Mouse (Mus musculus): ENCODE data around the gene Ptpre. TPM values are rescaled to one million over a fixed set of nuclear protein-coding genes. Genes with fewer than 3 reads are reported as not detected.

Ptpre gene
- polyA plus RNA-seq, 1 experiment: 2.4 TPM

DNA sequence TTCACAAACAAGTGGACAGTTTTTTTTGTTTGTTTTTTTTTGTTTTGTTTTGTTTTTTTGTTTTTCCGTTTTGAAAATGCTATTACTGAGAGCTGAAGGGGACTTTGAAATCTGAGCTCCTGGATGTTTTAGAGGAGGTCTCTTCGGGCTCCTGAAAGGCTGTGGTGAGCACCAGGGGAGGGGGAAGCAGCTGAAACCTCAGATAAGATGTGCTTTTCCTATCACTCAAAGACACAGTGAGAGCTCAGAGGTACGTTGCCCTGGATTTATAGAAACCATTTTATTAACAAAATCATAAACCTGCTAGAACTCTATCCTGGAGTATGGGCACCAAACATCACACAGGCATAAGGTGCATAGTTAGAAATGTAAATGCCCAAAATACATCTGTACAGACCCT is 10.1 kb upstream of the Ptpre start:
- TF ChIP-seq REST (IDR thresholded peaks at IDR 0.05; ENCODE audit: insufficient read depth, insufficient read length) (no peak), MYOD1 (IDR thresholded peaks at IDR 0.05; ENCODE audit: control insufficient read depth in 1 of 3, insufficient read length in 2 of 3, low read depth in 2 of 3) (no peak), E2F4 (IDR thresholded peaks at IDR 0.05; ENCODE audit: insufficient read depth) (no peak), MAX (IDR thresholded peaks at IDR 0.05; ENCODE audit: low read depth) (no peak), POLR2AphosphoS2 (IDR thresholded peaks at IDR 0.05; ENCODE audit: insufficient read length, low read depth) (no peak), POLR2A (IDR thresholded peaks at IDR 0.05; ENCODE audit: insufficient read length, low read depth) (no peak), TCF3 (IDR thresholded peaks at IDR 0.05; ENCODE audit: insufficient read length, low read depth) (no peak), TCF12 (IDR thresholded peaks at IDR 0.05; ENCODE audit: insufficient read depth, poor library complexity, severe bottlenecking) (no peak), CEBPB (IDR thresholded peaks at IDR 0.05; ENCODE audit: insufficient read depth, poor library complexity, severe bottlenecking) (no peak), SRF (IDR thresholded peaks at IDR 0.05; ENCODE audit: control insufficient read depth, insufficient read length, low read depth) (no peak), USF1 (IDR thresholded peaks at IDR 0.05; ENCODE audit: low read depth) (no peak), MYOG (IDR thresholded peaks at IDR 0.05; ENCODE audit: control insufficient read depth in 1 of 3, insufficient read depth in 1 of 3, insufficient read length in 2 of 3, low read depth in 2 of 3) (no peak)
- H3K36me3 ChIP-seq (ENCODE audit: control insufficient read depth, insufficient read depth): no peaks in the 10 kb centered on the region
- H3K27me3 ChIP-seq (ENCODE audit: control insufficient read depth, insufficient read depth, insufficient read length): no peaks in the 10 kb centered on the region
- H3ac ChIP-seq (ENCODE audit: control insufficient read depth, insufficient read length): no peak overlapping the region
- H3K79me2 ChIP-seq (ENCODE audit: control insufficient read depth, insufficient read depth): no peaks in the 10 kb centered on the region
- H3K4me3 ChIP-seq: no peak overlapping the region
- no peak overlapping the region for H3K4me2 ChIP-seq (ENCODE audit: low read depth)

DNA sequence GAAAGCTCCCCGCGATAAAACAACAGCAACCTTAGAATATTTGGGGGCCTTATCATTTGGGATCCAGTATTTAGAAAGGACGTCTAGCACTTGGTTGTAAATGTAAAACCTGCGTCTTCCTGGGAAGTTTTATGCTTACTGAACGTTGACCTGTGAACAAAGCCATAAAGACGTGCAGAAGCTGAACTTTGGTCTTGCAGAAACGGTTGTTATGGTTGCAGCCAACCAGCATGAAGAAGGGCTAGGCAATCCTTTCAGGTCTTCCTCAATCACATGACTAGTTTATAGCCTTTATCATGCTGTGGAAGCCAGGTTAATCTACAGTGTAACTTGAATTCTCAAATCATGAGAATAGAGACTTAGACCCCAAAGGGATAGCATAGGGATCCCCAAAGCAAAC is 8.8 kb upstream of the Ptpre start, which contains the start of gene Clrn3:
TSS of gene Clrn3 (minus strand) at position 140 of the 400 bp plus-strand sequence.
- TF ChIP-seq TCF3 (IDR thresholded peaks at IDR 0.05; ENCODE audit: insufficient read length, low read depth): no peak
- TF ChIP-seq CEBPB (IDR thresholded peaks at IDR 0.05; ENCODE audit: insufficient read depth, poor library complexity, severe bottlenecking): no peak
- TF ChIP-seq MYOG (IDR thresholded peaks at IDR 0.05; ENCODE audit: control insufficient read depth in 1 of 3, insufficient read depth in 1 of 3, insufficient read length in 2 of 3, low read depth in 2 of 3): no peak
- TF ChIP-seq SRF (IDR thresholded peaks at IDR 0.05; ENCODE audit: control insufficient read depth, insufficient read length, low read depth): no peak
- no peak for TF ChIP-seq MAX (IDR thresholded peaks at IDR 0.05; ENCODE audit: low read depth)
- TF ChIP-seq E2F4 (IDR thresholded peaks at IDR 0.05; ENCODE audit: insufficient read depth): no peak
- H3K4me3 ChIP-seq: no peak within 1 kb of the TSS
- H3K27me3 ChIP-seq (ENCODE audit: control insufficient read depth, insufficient read depth, insufficient read length): no peaks in the 10 kb centered on the region
- no peak within 1 kb of the TSS for H3K4me2 ChIP-seq (ENCODE audit: low read depth)
- no peak within 1 kb of the TSS for H3ac ChIP-seq (ENCODE audit: control insufficient read depth, insufficient read length)
- no peaks in the 10 kb centered on the region for H3K36me3 ChIP-seq (ENCODE audit: control insufficient read depth, insufficient read depth)
- no peaks in the 10 kb centered on the region for H3K79me2 ChIP-seq (ENCODE audit: control insufficient read depth, insufficient read depth)

DNA sequence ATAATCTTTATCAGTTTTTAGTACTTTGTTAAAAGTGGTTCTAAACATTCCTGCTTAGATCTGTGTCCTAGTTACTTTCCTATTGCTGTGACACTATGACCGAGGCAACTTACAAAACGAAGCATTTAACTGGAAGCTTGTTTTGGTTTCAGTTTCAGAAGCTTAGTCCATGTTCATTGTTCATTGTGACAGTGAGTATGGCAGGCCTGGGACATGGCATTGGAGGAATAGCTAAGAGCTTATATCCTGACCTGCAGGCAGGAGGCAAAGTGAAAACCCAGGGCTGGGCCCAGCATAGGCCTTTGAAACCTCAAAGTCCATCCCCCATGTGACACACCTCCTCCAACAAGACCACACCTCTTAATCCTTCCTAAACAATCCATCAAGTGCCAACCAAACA is 8.2 kb upstream of the Ptpre start:
- H3K4me2 ChIP-seq (ENCODE audit: low read depth): no peak overlapping the region
- H3K27me3 ChIP-seq (ENCODE audit: control insufficient read depth, insufficient read depth, insufficient read length): no peaks in the 10 kb centered on the region
- H3K79me2 ChIP-seq (ENCODE audit: control insufficient read depth, insufficient read depth): no peaks in the 10 kb centered on the region
- no peak overlapping the region for H3ac ChIP-seq (ENCODE audit: control insufficient read depth, insufficient read length)
- H3K36me3 ChIP-seq (ENCODE audit: control insufficient read depth, insufficient read depth): no peaks in the 10 kb centered on the region
- H3K4me3 ChIP-seq: no peak overlapping the region
- TF ChIP-seq USF1 (IDR thresholded peaks at IDR 0.05; ENCODE audit: low read depth) (no peak), TCF12 (IDR thresholded peaks at IDR 0.05; ENCODE audit: insufficient read depth, poor library complexity, severe bottlenecking) (no peak), MYOG (IDR thresholded peaks at IDR 0.05; ENCODE audit: control insufficient read depth in 1 of 3, insufficient read depth in 1 of 3, insufficient read length in 2 of 3, low read depth in 2 of 3) (no peak), SRF (IDR thresholded peaks at IDR 0.05; ENCODE audit: control insufficient read depth, insufficient read length, low read depth) (no peak), REST (IDR thresholded peaks at IDR 0.05; ENCODE audit: insufficient read depth, insufficient read length) (no peak), MYOD1 (IDR thresholded peaks at IDR 0.05; ENCODE audit: control insufficient read depth in 1 of 3, insufficient read length in 2 of 3, low read depth in 2 of 3) (no peak), POLR2AphosphoS2 (IDR thresholded peaks at IDR 0.05; ENCODE audit: insufficient read length, low read depth) (no peak), TCF3 (IDR thresholded peaks at IDR 0.05; ENCODE audit: insufficient read length, low read depth) (no peak), MAX (IDR thresholded peaks at IDR 0.05; ENCODE audit: low read depth) (no peak), POLR2A (IDR thresholded peaks at IDR 0.05; ENCODE audit: insufficient read length, low read depth) (no peak), CEBPB (IDR thresholded peaks at IDR 0.05; ENCODE audit: insufficient read depth, poor library complexity, severe bottlenecking) (no peak)

DNA sequence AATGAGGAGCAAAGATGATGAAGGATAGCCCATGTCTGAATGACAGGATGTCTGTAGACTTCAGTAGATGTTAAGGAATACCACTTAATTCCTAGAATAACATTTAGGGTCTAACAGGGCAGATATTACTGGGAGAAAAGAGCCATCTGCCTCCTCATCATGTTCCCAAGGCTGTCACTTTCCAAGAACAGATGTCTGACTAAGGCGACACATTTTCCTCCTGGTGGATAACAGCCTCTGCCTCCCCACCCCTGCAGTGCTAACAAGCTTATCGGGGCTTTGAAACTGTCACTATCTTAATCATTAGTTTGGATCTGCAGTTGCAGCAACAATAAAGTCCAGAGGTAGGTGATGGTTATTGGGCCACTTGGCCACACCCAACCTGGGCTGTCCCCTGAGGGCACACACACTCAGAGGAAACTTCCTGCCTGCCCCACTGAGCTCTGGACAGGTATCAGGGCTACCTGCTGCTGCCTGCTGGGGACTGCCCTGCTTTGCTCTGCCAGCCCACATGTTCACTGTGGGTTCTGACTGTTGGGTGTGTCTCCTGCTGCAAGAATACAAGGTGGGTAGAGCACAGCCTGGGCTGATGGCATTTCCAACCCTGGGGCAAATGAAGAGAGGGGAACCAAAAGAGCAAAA is 2.6 kb upstream of the Ptpre start:
- no peak overlapping the region for H3K4me3 ChIP-seq
- H3K79me2 ChIP-seq (ENCODE audit: control insufficient read depth, insufficient read depth): no peaks in the 10 kb centered on the region
- H3K4me2 ChIP-seq (ENCODE audit: low read depth): no peak overlapping the region

GRCm38 (mm10) chr7:135535908-135536307 is 1.4 kb upstream of the Ptpre start:
- no peak for TF ChIP-seq MYOD1 (IDR thresholded peaks at IDR 0.05; ENCODE audit: control insufficient read depth in 1 of 3, insufficient read length in 2 of 3, low read depth in 2 of 3)
- no peak for TF ChIP-seq TCF3 (IDR thresholded peaks at IDR 0.05; ENCODE audit: insufficient read length, low read depth)
- TF ChIP-seq SRF (IDR thresholded peaks at IDR 0.05; ENCODE audit: control insufficient read depth, insufficient read length, low read depth): no peak
- TF ChIP-seq REST (IDR thresholded peaks at IDR 0.05; ENCODE audit: insufficient read depth, insufficient read length): no peak
- TF ChIP-seq E2F4 (IDR thresholded peaks at IDR 0.05; ENCODE audit: insufficient read depth): no peak
- TF ChIP-seq MAX (IDR thresholded peaks at IDR 0.05; ENCODE audit: low read depth): no peak
- no peak for TF ChIP-seq POLR2AphosphoS2 (IDR thresholded peaks at IDR 0.05; ENCODE audit: insufficient read length, low read depth)
- TF ChIP-seq USF1 (IDR thresholded peaks at IDR 0.05; ENCODE audit: low read depth): no peak
- no peak for TF ChIP-seq POLR2A (IDR thresholded peaks at IDR 0.05; ENCODE audit: insufficient read length, low read depth)
- TF ChIP-seq CEBPB (IDR thresholded peaks at IDR 0.05; ENCODE audit: insufficient read depth, poor library complexity, severe bottlenecking): no peak
- TF ChIP-seq TCF12 (IDR thresholded peaks at IDR 0.05; ENCODE audit: insufficient read depth, poor library complexity, severe bottlenecking): no peak
- TF ChIP-seq MYOG (IDR thresholded peaks at IDR 0.05; ENCODE audit: control insufficient read depth in 1 of 3, insufficient read depth in 1 of 3, insufficient read length in 2 of 3, low read depth in 2 of 3): no peak
- Histone ChIP-seq H3K4me3 (no peak overlapping the region), H3K27me3 (ENCODE audit: control insufficient read depth, insufficient read depth, insufficient read length) (no peaks in the 10 kb centered on the region), H3K4me2 (ENCODE audit: low read depth) (no peak overlapping the region), H3ac (ENCODE audit: control insufficient read depth, insufficient read length) (no peak overlapping the region), H3K36me3 (ENCODE audit: control insufficient read depth, insufficient read depth) (no peaks in the 10 kb centered on the region), H3K79me2 (ENCODE audit: control insufficient read depth, insufficient read depth) (no peaks in the 10 kb centered on the region)

More for the DNA sequence above, 2.6 kb upstream of the Ptpre start:
- no peak for TF ChIP-seq POLR2A (IDR thresholded peaks at IDR 0.05; ENCODE audit: insufficient read length, low read depth)
- Histone ChIP-seq H3K27me3 (ENCODE audit: control insufficient read depth, insufficient read depth, insufficient read length) (no peaks in the 10 kb centered on the region), H3ac (ENCODE audit: control insufficient read depth, insufficient read length) (no peak overlapping the region), H3K36me3 (ENCODE audit: control insufficient read depth, insufficient read depth) (no peaks in the 10 kb centered on the region)

All from myocyte (in vitro differentiated cells).